In genomic region chr14:120830389-120830835, GRCm38 (mm10) we compare ENCODE assay signal across 8 mouse cellular contexts.
DNase-seq lines count a peak whose midpoint lies in the region; ATAC-seq and TF ChIP-seq lines count a peak whose summit lies in the region.
"Not testable (repeated sequence)": the region's sequence is repeated elsewhere in the genome, so short reads cannot be mapped to it uniquely, and the experiment has no call there.

No protein-coding gene starts in this region.

- not testable (repeated sequence) for H3K4me1 ChIP-seq in embryonic facial prominence, embryonic 12.5 days; midbrain, embryonic 16.5 days (ENCODE audit: control insufficient read depth, insufficient read depth, low read length)
- H3K4me1 ChIP-seq in kidney, adult 2 months (ENCODE audit: control insufficient read depth, insufficient read depth, low read length): peaks cover 11% of the 10 kb centered on the region; the same call in 1 of the 2 replicates
- peaks cover 27% of the 10 kb centered on the region for H3K4me1 ChIP-seq in lung, embryonic 15.5 days

- not testable (repeated sequence) for H3K9me3 ChIP-seq in embryonic facial prominence, embryonic 12.5 days; lung, embryonic 15.5 days; midbrain, embryonic 16.5 days (replicated peaks; ENCODE audit: control insufficient read depth, low read length, poor library complexity, severe bottlenecking)

- not testable (repeated sequence) for TF ChIP-seq POLR2A in kidney, adult 2 months (IDR thresholded peaks at IDR 0.05; ENCODE audit: low read depth, low read length)

- not testable (repeated sequence) for H3K27ac ChIP-seq in embryonic facial prominence, embryonic 12.5 days; kidney, adult 2 months (ENCODE audit: insufficient read depth, low read depth, low read length); midbrain, embryonic 16.5 days (ENCODE audit: low read length)
- H3K27ac ChIP-seq in lung, embryonic 15.5 days: 0 out of 2 replicates have a peak overlapping the region, but pooled peaks have one; percentile 35

- TF ChIP-seq CTCF in kidney, adult 2 months (conservative IDR thresholded peaks at IDR 0.05; ENCODE audit: insufficient read depth, insufficient read length, low read depth, low read length): not testable (repeated sequence)

- not testable (repeated sequence) for H3K9ac ChIP-seq in embryonic facial prominence, embryonic 12.5 days; lung, embryonic 15.5 days; midbrain, embryonic 16.5 days (ENCODE audit: low read depth, low read length)

- 30% methylated on average over 20 of the region's 20 CpGs for WGBS in embryonic facial prominence, embryonic 12.5 days
- 34% methylated on average over 20 of the region's 20 CpGs for WGBS in kidney, adult 2 months
- 27% methylated on average over 20 of the region's 20 CpGs for WGBS in lung, embryonic 15.5 days
- 40% methylated on average over 20 of the region's 20 CpGs for WGBS in midbrain, embryonic 16.5 days

- ATAC-seq in embryonic facial prominence, embryonic 12.5 days (ENCODE audit: insufficient number of reproducible peaks, insufficient read depth, low FRiP score, low TSS enrichment): 0 out of 2 replicates have a peak, but pooled peaks have one; percentile 50
- ATAC-seq in lung, embryonic 15.5 days (ENCODE audit: borderline replicate concordance, extremely low read depth, low FRiP score, low TSS enrichment): peak; percentile 47; the same call in 1 of the 2 replicates
- ATAC-seq in midbrain, embryonic 16.5 days: peak; percentile 67

- H3K36me3 ChIP-seq in embryonic facial prominence, embryonic 12.5 days; kidney, adult 2 months (ENCODE audit: control insufficient read depth, insufficient read depth, low read length); lung, embryonic 15.5 days; midbrain, embryonic 16.5 days (ENCODE audit: control insufficient read depth, insufficient read depth, low read length); splenic B cell, adult 2 months (ENCODE audit: control insufficient read depth, insufficient read depth, low read length, poor library complexity, severe bottlenecking): not testable (repeated sequence)

- DNase-seq in A20 (ENCODE audit: low read depth, low spot score): peak; percentile 94
- peak; percentile 24 for DNase-seq in adrenal gland, postnatal 25 days
- peak; percentile 87 for DNase-seq in heart, adult 11 months
- DNase-seq in kidney, adult 2 months: peak; percentile 12
- peak; percentile 60 for DNase-seq in splenic B cell, adult 2 months (ENCODE audit: low read depth, low spot score)

- H3K4me2 ChIP-seq in embryonic facial prominence, embryonic 12.5 days (replicated peaks); lung, embryonic 15.5 days; midbrain, embryonic 16.5 days (ENCODE audit: low read length): not testable (repeated sequence)

- H3K4me3 ChIP-seq in embryonic facial prominence, embryonic 12.5 days; kidney, adult 2 months (ENCODE audit: insufficient read depth, low read depth, low read length); lung, embryonic 15.5 days; midbrain, embryonic 16.5 days (ENCODE audit: low read depth, low read length): not testable (repeated sequence)

- H3K27me3 ChIP-seq in embryonic facial prominence, embryonic 12.5 days; kidney, adult 2 months (replicated peaks; ENCODE audit: control insufficient read depth, insufficient read depth, low read length); lung, embryonic 15.5 days; midbrain, embryonic 16.5 days (ENCODE audit: control insufficient read depth, insufficient read depth, low read depth, low read length); splenic B cell, adult 2 months (ENCODE audit: control insufficient read depth, insufficient read depth, low read length, poor library complexity, severe bottlenecking): not testable (repeated sequence)

Comparison
In these comparisons a context has a peak if more than half of its experiments do, and no peak if none do; other contexts are left out.
1. DNase-seq: peak in every context shown above with its lines; median percentile 94 in A20; 87 in heart, adult 11 months; 60 in splenic B cell, adult 2 months; 24 in adrenal gland, postnatal 25 days; 12 in kidney, adult 2 months.